Mouse (Mus musculus): Measurements from ENCODE around the gene Fam89b. TPM values are rescaled to one million over a fixed set of nuclear protein-coding genes. Genes with fewer than 3 reads are reported as not detected.

Fam89b gene
- polyA plus RNA-seq, 1 experiment from 2014 or later: 45.3 TPM

GRCm38 (mm10) chr19:5750951-5751350 lies 21.5 kb upstream of the Fam89b start:
- Histone ChIP-seq H3K4me1 (peaks cover 31% of the 10 kb centered on the region), H3K27ac (no peak overlapping the region), H3K36me3 (no peaks in the 10 kb centered on the region), H3K4me2 (no peak overlapping the region), H3K9ac (no peak overlapping the region), H3K4me3 (no peak overlapping the region), H3K9me3 (replicated peaks) (no peaks in the 10 kb centered on the region), H3K27me3 (replicated peaks) (peaks cover 100% of the 10 kb centered on the region)
- no peak for ATAC-seq
- 13% methylated on average over 22 of the region's 22 CpGs for WGBS (ENCODE audit: insufficient replicate concordance)

GRCm38 (mm10) chr19:5749476-5749875 lies 20.0 kb upstream of the Fam89b start:
- 60% methylated on average over 6 of the region's 6 CpGs for WGBS (ENCODE audit: insufficient replicate concordance)
- no peak overlapping the region for H3K27ac ChIP-seq
- peaks cover 38% of the 10 kb centered on the region for H3K4me1 ChIP-seq
- no peak overlapping the region for H3K4me3 ChIP-seq
- no peaks in the 10 kb centered on the region for H3K9me3 ChIP-seq (replicated peaks)
- ATAC-seq: no peak
- H3K27me3 ChIP-seq (replicated peaks): peaks cover 100% of the 10 kb centered on the region
- H3K4me2 ChIP-seq: no peak overlapping the region
- no peaks in the 10 kb centered on the region for H3K36me3 ChIP-seq
- H3K9ac ChIP-seq: no peak overlapping the region

GRCm38 (mm10) chr19:5746907-5747363 lies 17.5 kb upstream of the Fam89b start:
- peak overlapping the region; percentile 54; the same call in 1 of the 2 replicates for H3K4me2 ChIP-seq
- H3K36me3 ChIP-seq: no peaks in the 10 kb centered on the region
- no peak overlapping the region for H3K27ac ChIP-seq
- 31% methylated on average over 12 of the region's 12 CpGs for WGBS (ENCODE audit: insufficient replicate concordance)
- no peak overlapping the region for H3K4me3 ChIP-seq
- H3K4me1 ChIP-seq: peaks cover 48% of the 10 kb centered on the region
- peaks cover 100% of the 10 kb centered on the region for H3K27me3 ChIP-seq (replicated peaks)
- peak; percentile 62 for ATAC-seq
- H3K9me3 ChIP-seq (replicated peaks): no peaks in the 10 kb centered on the region
- H3K9ac ChIP-seq: no peak overlapping the region

- Histone ChIP-seq H3K27ac (no peak overlapping the region), H3K4me3 (peak overlapping the region; percentile 24; the same call in 1 of the 2 replicates), H3K9me3 (replicated peaks) (no peaks in the 10 kb centered on the region), H3K36me3 (no peaks in the 10 kb centered on the region), H3K27me3 (replicated peaks) (peaks cover 100% of the 10 kb centered on the region), H3K4me1 (peaks cover 48% of the 10 kb centered on the region), H3K4me2 (peak overlapping the region; percentile 54), H3K9ac (0 out of 2 replicates have a peak overlapping the region, but pooled peaks have one; percentile 33)
- 10% methylated on average over 36 of the region's 36 CpGs for WGBS (ENCODE audit: insufficient replicate concordance)
- ATAC-seq: no peak
Observed at GRCm38 (mm10) chr19:5745756-5746710, 16.6 kb upstream of the Fam89b start.

- Histone ChIP-seq H3K9me3 (replicated peaks) (no peaks in the 10 kb centered on the region), H3K9ac (no peak overlapping the region), H3K27me3 (replicated peaks) (peaks cover 100% of the 10 kb centered on the region), H3K4me3 (no peak overlapping the region), H3K4me1 (peaks cover 47% of the 10 kb centered on the region), H3K27ac (no peak overlapping the region), H3K36me3 (no peaks in the 10 kb centered on the region), H3K4me2 (no peak overlapping the region)
- WGBS (ENCODE audit: insufficient replicate concordance): 51% methylated on average over 5 of the region's 5 CpGs
- no peak for ATAC-seq
Observed at GRCm38 (mm10) chr19:5743576-5743975, 14.1 kb upstream of the Fam89b start.

GRCm38 (mm10) chr19:5742241-5742641 lies 12.8 kb upstream of the Fam89b start:
- Histone ChIP-seq H3K27ac (no peak overlapping the region), H3K9ac (peak overlapping the region; percentile 62), H3K4me1 (peaks cover 43% of the 10 kb centered on the region), H3K27me3 (replicated peaks) (peaks cover 97% of the 10 kb centered on the region), H3K4me3 (peak overlapping the region; percentile 54), H3K36me3 (no peaks in the 10 kb centered on the region), H3K9me3 (replicated peaks) (no peaks in the 10 kb centered on the region), H3K4me2 (peak overlapping the region; percentile 69)
- ATAC-seq: no peak
- 8% methylated on average over 32 of the region's 32 CpGs for WGBS (ENCODE audit: insufficient replicate concordance)

GRCm38 (mm10) chr19:5741641-5742240 lies 12.3 kb upstream of the Fam89b start:
- ATAC-seq: no peak
- peaks cover 38% of the 10 kb centered on the region for H3K4me1 ChIP-seq
- H3K36me3 ChIP-seq: no peaks in the 10 kb centered on the region
- H3K9ac ChIP-seq: peak overlapping the region; percentile 62
- peaks cover 97% of the 10 kb centered on the region for H3K27me3 ChIP-seq (replicated peaks)
- H3K4me2 ChIP-seq: peak overlapping the region; percentile 69
- no peaks in the 10 kb centered on the region for H3K9me3 ChIP-seq (replicated peaks)
- under 1% methylated on average over 55 of the region's 55 CpGs for WGBS (ENCODE audit: insufficient replicate concordance)
- no peak overlapping the region for H3K27ac ChIP-seq
- peak overlapping the region; percentile 54 for H3K4me3 ChIP-seq

GRCm38 (mm10) chr19:5740320-5741317 lies 11.2 kb upstream of the Fam89b start, which contains the start of gene Ltbp3:
Gene Ltbp3 (plus strand): TSS chr19:5740904.
- Histone ChIP-seq H3K4me1 (peaks cover 27% of the 10 kb centered on the region), H3K9me3 (replicated peaks) (no peaks in the 10 kb centered on the region), H3K27me3 (replicated peaks) (peaks cover 97% of the 10 kb centered on the region), H3K4me2 (peak within 1 kb of the TSS; percentile 69), H3K4me3 (peak within 1 kb of the TSS; percentile 54), H3K9ac (peak within 1 kb of the TSS; percentile 62), H3K36me3 (no peaks in the 10 kb centered on the region), H3K27ac (peak within 1 kb of the TSS; percentile 45; the same call in 1 of the 2 replicates)
- ATAC-seq: no peak
- WGBS (ENCODE audit: insufficient replicate concordance): 40% methylated on average over 14 of the region's 14 CpGs

GRCm38 (mm10) chr19:5739446-5739845 lies 10.0 kb upstream of the Fam89b start:
- H3K36me3 ChIP-seq: no peaks in the 10 kb centered on the region
- H3K27ac ChIP-seq: no peak overlapping the region
- H3K27me3 ChIP-seq (replicated peaks): peaks cover 97% of the 10 kb centered on the region
- H3K9me3 ChIP-seq (replicated peaks): no peaks in the 10 kb centered on the region
- no peak for ATAC-seq
- H3K4me1 ChIP-seq: peaks cover 23% of the 10 kb centered on the region; the same call in 1 of the 2 replicates
- no peak overlapping the region for H3K9ac ChIP-seq
- 27% methylated on average over 2 of the region's 2 CpGs for WGBS (ENCODE audit: insufficient replicate concordance)
- H3K4me2 ChIP-seq: no peak overlapping the region
- H3K4me3 ChIP-seq: no peak overlapping the region

GRCm38 (mm10) chr19:5734325-5734724 lies 4.9 kb upstream of the Fam89b start:
- 60% methylated on average over 9 of the region's 9 CpGs for WGBS (ENCODE audit: insufficient replicate concordance)
- Histone ChIP-seq H3K36me3 (peaks cover 6% of the 10 kb centered on the region), H3K27me3 (replicated peaks) (peaks cover 55% of the 10 kb centered on the region), H3K4me1 (peaks cover 27% of the 10 kb centered on the region), H3K9me3 (replicated peaks) (no peaks in the 10 kb centered on the region), H3K27ac (no peak overlapping the region), H3K4me2 (no peak overlapping the region), H3K9ac (no peak overlapping the region), H3K4me3 (no peak overlapping the region)
- ATAC-seq: no peak

Data from liver, embryonic 12.5 days (tissue).